Mouse (Mus musculus) hindbrain, embryonic 11.5 days (tissue): ENCODE data around the gene Tpbpb. TPM values are rescaled to one million over a fixed set of nuclear protein-coding genes. Genes with fewer than 3 reads are reported as not detected.

ENCODE experiments used
- polyA plus RNA-seq: library from polyadenylated mRNA; unstranded; fragments of >200 nt; fragmentation: Nextera tagmentation; extraction: Ambion mirVana; gene quantifications from 2 replicates; pipeline ENCODE4 v1.2.1, GENCODE M21; 2014

Tpbpb gene
- polyA plus RNA-seq, 1 experiment from 2014 or later, result not detected

Other genes starting within 250 kb of the Tpbpb start
- not detected in 2 replicates for gene BC051665, start 118.5 kb downstream of the Tpbpb start, polyA plus RNA-seq
- gene Ctsll3, start 102.0 kb downstream of the Tpbpb start, polyA plus RNA-seq, result not detected in 2 replicates
- 0.15 TPM in 1 of 2 replicates, not detected in the other for gene 4930486L24Rik, start 40.4 kb downstream of the Tpbpb start, polyA plus RNA-seq
- gene Gm49392, start 8.0 kb downstream of the Tpbpb start, polyA plus RNA-seq, result 0.31 and 0.49 TPM in 2 replicates
- 1.7 and 2.6 TPM in 2 replicates for gene Ctla2b, start 7.4 kb downstream of the Tpbpb start, polyA plus RNA-seq
- gene Gm49393, start 30.7 kb upstream of the Tpbpb start, polyA plus RNA-seq, result not detected in 2 replicates
- gene Gm49391, start 31.7 kb upstream of the Tpbpb start, polyA plus RNA-seq, result 0.80 and 1.8 TPM in 2 replicates
- gene Ctla2a, start 31.7 kb upstream of the Tpbpb start, polyA plus RNA-seq, result 14.7 and 16.7 TPM in 2 replicates
- gene Tpbpa, start 37.1 kb upstream of the Tpbpb start, polyA plus RNA-seq, result not detected in 2 replicates
- not detected in 2 replicates for gene Ctsj, start 101.1 kb upstream of the Tpbpb start, polyA plus RNA-seq
- not detected in 2 replicates for gene Ctsq, start 135.8 kb upstream of the Tpbpb start, polyA plus RNA-seq